ENCODE assay signal across 8 mouse cellular contexts in genomic region chr19:4206971-4207370, GRCm38 (mm10). TPM values are rescaled to one million over a fixed set of nuclear protein-coding genes. Genes with fewer than 3 reads are reported as not detected.
DNase-seq lines count a peak whose midpoint lies in the region; ATAC-seq and TF ChIP-seq lines count a peak whose summit lies in the region.

No protein-coding gene starts in this region.

- no peak for ATAC-seq in neural tube, embryonic 15.5 days (ENCODE audit: low FRiP score)
- ATAC-seq in forebrain, embryonic 11.5 days (replicated peaks; ENCODE audit: low FRiP score): no peak; the same call in 1 of the 2 replicates
- no peak for ATAC-seq in hindbrain, embryonic 11.5 days (ENCODE audit: low FRiP score)
- ATAC-seq in megakaryocyte-erythroid progenitor cell, adult 5-6 weeks (replicated peaks; ENCODE audit: low FRiP score, low TSS enrichment, poor library complexity, severe bottlenecking): peak; percentile 67

- H3K9ac ChIP-seq in neural tube, embryonic 15.5 days (replicated peaks): no peak overlapping the region
- H3K9ac ChIP-seq in forebrain, embryonic 11.5 days (ENCODE audit: low read length): no peak overlapping the region
- H3K9ac ChIP-seq in hindbrain, embryonic 11.5 days (ENCODE audit: low read depth, low read length): no peak overlapping the region

- 2% methylated on average over 2 of the region's 2 CpGs for WGBS in neural tube, embryonic 15.5 days
- 0% methylated on average over 2 of the region's 2 CpGs for WGBS in forebrain, embryonic 11.5 days
- WGBS in hindbrain, embryonic 11.5 days: 6% methylated on average over 2 of the region's 2 CpGs

- peak; percentile 95 for TF ChIP-seq CTCF in brain, embryonic 14.5 days (IDR thresholded peaks at IDR 0.05; ENCODE audit: borderline replicate concordance, extremely low read depth, insufficient read depth, insufficient read length)

- H3K36me3 ChIP-seq in neural tube, embryonic 15.5 days: no peaks in the 10 kb centered on the region
- H3K36me3 ChIP-seq in forebrain, embryonic 11.5 days (ENCODE audit: control insufficient read depth, insufficient read depth, low read length): no peaks in the 10 kb centered on the region
- H3K36me3 ChIP-seq in hindbrain, embryonic 11.5 days (ENCODE audit: control insufficient read depth, insufficient read depth, low read length): no peaks in the 10 kb centered on the region

- peaks cover 7% of the 10 kb centered on the region for H3K4me1 ChIP-seq in neural tube, embryonic 15.5 days
- H3K4me1 ChIP-seq in forebrain, embryonic 11.5 days (replicated peaks; ENCODE audit: control insufficient read depth, insufficient read depth, low read length): peaks cover 5% of the 10 kb centered on the region
- peaks cover 4% of the 10 kb centered on the region for H3K4me1 ChIP-seq in hindbrain, embryonic 11.5 days (replicated peaks; ENCODE audit: control insufficient read depth, insufficient read depth, low read length)

- DNase-seq in neural tube, embryonic 10.5 days (ENCODE audit: extremely low spot score, low spot score): peak; percentile 73
- DNase-seq in brain, embryonic 14.5 days (ENCODE audit: low read depth): peak; percentile 70
- peak; percentile 85 for DNase-seq in forebrain, embryonic 11.5 days (ENCODE audit: low spot score)
- DNase-seq in hindbrain, embryonic 11.5 days (ENCODE audit: low spot score): peak; percentile 78
- peak; percentile 47 to 69 for DNase-seq in layer of hippocampus, postnatal 36 days
- peak; percentile 62 for DNase-seq in thymus, postnatal 0 days (ENCODE audit: low spot score)

- no peak overlapping the region for H3K27ac ChIP-seq in neural tube, embryonic 15.5 days (replicated peaks)
- H3K27ac ChIP-seq in forebrain, embryonic 11.5 days (ENCODE audit: low read depth, low read length): no peak overlapping the region
- no peak overlapping the region for H3K27ac ChIP-seq in hindbrain, embryonic 11.5 days (ENCODE audit: low read depth, low read length)

- no peak overlapping the region for H3K4me3 ChIP-seq in neural tube, embryonic 15.5 days (replicated peaks)
- no peak overlapping the region for H3K4me3 ChIP-seq in forebrain, embryonic 11.5 days (ENCODE audit: low read depth, low read length)
- no peak overlapping the region for H3K4me3 ChIP-seq in hindbrain, embryonic 11.5 days (ENCODE audit: low read depth, low read length)

- no peaks in the 10 kb centered on the region for H3K9me3 ChIP-seq in neural tube, embryonic 15.5 days (replicated peaks)
- H3K9me3 ChIP-seq in forebrain, embryonic 11.5 days (ENCODE audit: control insufficient read depth, low read length): no peaks in the 10 kb centered on the region
- no peaks in the 10 kb centered on the region for H3K9me3 ChIP-seq in hindbrain, embryonic 11.5 days (ENCODE audit: control insufficient read depth, low read length)

- H3K27me3 ChIP-seq in neural tube, embryonic 15.5 days (replicated peaks): peaks cover 30% of the 10 kb centered on the region
- peaks cover 1% of the 10 kb centered on the region; the same call in 1 of the 2 replicates for H3K27me3 ChIP-seq in forebrain, embryonic 11.5 days (ENCODE audit: control insufficient read depth, insufficient read depth, low read length)
- H3K27me3 ChIP-seq in hindbrain, embryonic 11.5 days (ENCODE audit: control insufficient read depth, insufficient read depth, low read length): no peaks in the 10 kb centered on the region; the same call in none of the 2 replicates

- H3K4me2 ChIP-seq in neural tube, embryonic 15.5 days: no peak overlapping the region
- no peak overlapping the region for H3K4me2 ChIP-seq in forebrain, embryonic 11.5 days (ENCODE audit: low read depth, low read length, severe bottlenecking)
- H3K4me2 ChIP-seq in hindbrain, embryonic 11.5 days (replicated peaks; ENCODE audit: low read depth, low read length): no peak overlapping the region

- no peak for TF ChIP-seq POLR2A in brain, embryonic 14.5 days (IDR thresholded peaks at IDR 0.05; ENCODE audit: borderline replicate concordance, extremely low read depth, insufficient read depth, insufficient read length, poor library complexity, severe bottlenecking)

RNA-seq across cellular contexts. Expression of gene Rad9a, which starts 5.5 kb away (rescaled TPM):
- 24.3 and 27.2 TPM in 2 replicates for polyA plus RNA-seq in neural tube, embryonic 15.5 days (2015; fragmentation: Nextera tagmentation; extraction: Ambion mirVana)
- polyA plus RNA-seq in brain, embryonic 14.5 days (2012; rRNA removed): 32.7 and 49.1 TPM in 2 replicates
- polyA plus RNA-seq in forebrain, embryonic 11.5 days (2014; fragmentation: Nextera tagmentation; extraction: Ambion mirVana): 49.9 and 52.6 TPM in 2 replicates
- 41.6 and 42.1 TPM in 2 replicates for polyA plus RNA-seq in hindbrain, embryonic 11.5 days (2014; fragmentation: Nextera tagmentation; extraction: Ambion mirVana)
- 1 to 10 TPM; 5.5 to 7.1 TPM for total RNA-seq in layer of hippocampus, postnatal 36 days (2021)
- total RNA-seq in megakaryocyte-erythroid progenitor cell, adult 5-6 weeks (2014; fragmentation: Nextera tagmentation): 35.5 and 47.7 TPM in 2 replicates
- 17.5 and 29.6 TPM in 2 replicates for total RNA-seq in megakaryocyte-erythroid progenitor cell, adult 5-6 weeks (2017)
- polyA plus RNA-seq in thymus, postnatal 0 days (2015; fragmentation: Nextera tagmentation; extraction: Ambion mirVana): 29.8 and 33.2 TPM in 2 replicates

RNA-seq across cellular contexts. Expression of gene Clcf1, which starts 7.1 kb away (rescaled TPM):
- polyA plus RNA-seq in neural tube, embryonic 15.5 days (2015; fragmentation: Nextera tagmentation; extraction: Ambion mirVana): 0.78 and 2.2 TPM in 2 replicates
- polyA plus RNA-seq in brain, embryonic 14.5 days (2012; rRNA removed): 2.3 and 3.7 TPM in 2 replicates
- polyA plus RNA-seq in forebrain, embryonic 11.5 days (2014; fragmentation: Nextera tagmentation; extraction: Ambion mirVana): 1.0 and 1.8 TPM in 2 replicates
- 0.82 and 0.90 TPM in 2 replicates for polyA plus RNA-seq in hindbrain, embryonic 11.5 days (2014; fragmentation: Nextera tagmentation; extraction: Ambion mirVana)
- under 1 TPM; 0.32 to 0.83 TPM for total RNA-seq in layer of hippocampus, postnatal 36 days (2021)
- 4.6 and 6.9 TPM in 2 replicates for total RNA-seq in megakaryocyte-erythroid progenitor cell, adult 5-6 weeks (2014; fragmentation: Nextera tagmentation)
- total RNA-seq in megakaryocyte-erythroid progenitor cell, adult 5-6 weeks (2017): 0.99 TPM in 1 of 2 replicates, not detected in the other
- polyA plus RNA-seq in thymus, postnatal 0 days (2015; fragmentation: Nextera tagmentation; extraction: Ambion mirVana): 2.1 and 2.5 TPM in 2 replicates

RNA-seq across cellular contexts. Expression of gene AC109138.7, which starts 7.2 kb away (rescaled TPM):
- polyA plus RNA-seq in neural tube, embryonic 15.5 days (2015; fragmentation: Nextera tagmentation; extraction: Ambion mirVana): not detected in 2 replicates
- polyA plus RNA-seq in brain, embryonic 14.5 days (2012; rRNA removed): not detected in 2 replicates
- not detected in 2 replicates for polyA plus RNA-seq in forebrain, embryonic 11.5 days (2014; fragmentation: Nextera tagmentation; extraction: Ambion mirVana)
- not detected in 2 replicates for polyA plus RNA-seq in hindbrain, embryonic 11.5 days (2014; fragmentation: Nextera tagmentation; extraction: Ambion mirVana)
- not detected for total RNA-seq in layer of hippocampus, postnatal 36 days (2021)
- total RNA-seq in megakaryocyte-erythroid progenitor cell, adult 5-6 weeks (2014; fragmentation: Nextera tagmentation): 2.1 TPM in 1 of 2 replicates, not detected in the other
- not detected in 2 replicates for total RNA-seq in megakaryocyte-erythroid progenitor cell, adult 5-6 weeks (2017)
- polyA plus RNA-seq in thymus, postnatal 0 days (2015; fragmentation: Nextera tagmentation; extraction: Ambion mirVana): not detected in 2 replicates

RNA-seq across cellular contexts. Expression of gene Ppp1ca, which starts 15.1 kb away (rescaled TPM):
- 589 and 681 TPM in 2 replicates for polyA plus RNA-seq in neural tube, embryonic 15.5 days (2015; fragmentation: Nextera tagmentation; extraction: Ambion mirVana)
- polyA plus RNA-seq in brain, embryonic 14.5 days (2012; rRNA removed): 426 and 472 TPM in 2 replicates
- 856 and 864 TPM in 2 replicates for polyA plus RNA-seq in forebrain, embryonic 11.5 days (2014; fragmentation: Nextera tagmentation; extraction: Ambion mirVana)
- 868 and 927 TPM in 2 replicates for polyA plus RNA-seq in hindbrain, embryonic 11.5 days (2014; fragmentation: Nextera tagmentation; extraction: Ambion mirVana)
- total RNA-seq in layer of hippocampus, postnatal 36 days (2021): 100 to 1,000 TPM; 255 to 265 TPM
- 392 and 411 TPM in 2 replicates for total RNA-seq in megakaryocyte-erythroid progenitor cell, adult 5-6 weeks (2014; fragmentation: Nextera tagmentation)
- 411 and 530 TPM in 2 replicates for total RNA-seq in megakaryocyte-erythroid progenitor cell, adult 5-6 weeks (2017)
- 995 and 1,030 TPM in 2 replicates for polyA plus RNA-seq in thymus, postnatal 0 days (2015; fragmentation: Nextera tagmentation; extraction: Ambion mirVana)

RNA-seq across cellular contexts. Expression of gene Tbc1d10c, which starts 15.9 kb away (rescaled TPM):
- 0.74 and 20.7 TPM in 2 replicates for polyA plus RNA-seq in neural tube, embryonic 15.5 days (2015; fragmentation: Nextera tagmentation; extraction: Ambion mirVana)
- polyA plus RNA-seq in brain, embryonic 14.5 days (2012; rRNA removed): 1.8 and 2.2 TPM in 2 replicates
- 0.43 and 1.3 TPM in 2 replicates for polyA plus RNA-seq in forebrain, embryonic 11.5 days (2014; fragmentation: Nextera tagmentation; extraction: Ambion mirVana)
- 0.79 and 0.96 TPM in 2 replicates for polyA plus RNA-seq in hindbrain, embryonic 11.5 days (2014; fragmentation: Nextera tagmentation; extraction: Ambion mirVana)
- 1 to 10 TPM in 1 of 2 experiments, under 1 TPM in 1; 0.56 to 1.3 TPM for total RNA-seq in layer of hippocampus, postnatal 36 days (2021)
- total RNA-seq in megakaryocyte-erythroid progenitor cell, adult 5-6 weeks (2014; fragmentation: Nextera tagmentation): 17.1 and 30.7 TPM in 2 replicates
- 7.1 and 9.3 TPM in 2 replicates for total RNA-seq in megakaryocyte-erythroid progenitor cell, adult 5-6 weeks (2017)
- 322 and 323 TPM in 2 replicates for polyA plus RNA-seq in thymus, postnatal 0 days (2015; fragmentation: Nextera tagmentation; extraction: Ambion mirVana)
